Mouse (Mus musculus) ovary, postnatal 14 days (tissue): ENCODE measurements around the gene Aftph.
"Not testable (repeated sequence)": the region's sequence is repeated elsewhere in the genome, so short reads cannot be mapped to it uniquely, and the experiment has no call there.

Experiments used
- DNase-seq: peaks from one replicate; pipeline ENCODE4 v3.0.0; 2022; ENCODE audit warnings: low spot score

The Aftph gene

GRCm38 (mm10) chr11:20741201-20742100, at the start of gene Aftph:
Gene Aftph, minus strand, starts transcription at chr11:20741589.
- DNase-seq, result peak; percentile 94

- no peak for DNase-seq
Measured at GRCm38 (mm10) chr11:20789015-20789414, 47.6 kb upstream of the Aftph start.

GRCm38 (mm10) chr11:20788070-20788469, 46.7 kb upstream of the Aftph start:
- DNase-seq, result no peak

- DNase-seq, result no peak
Measured at GRCm38 (mm10) chr11:20786191-20786590, 44.8 kb upstream of the Aftph start.

GRCm38 (mm10) chr11:20785186-20785585, 43.8 kb upstream of the Aftph start:
- no peak for DNase-seq

- DNase-seq, result no peak
Measured at GRCm38 (mm10) chr11:20784776-20785175, 43.4 kb upstream of the Aftph start.

- no peak for DNase-seq
Measured at GRCm38 (mm10) chr11:20783467-20783866, 42.1 kb upstream of the Aftph start.

GRCm38 (mm10) chr11:20782620-20783019, 41.2 kb upstream of the Aftph start:
- DNase-seq, result no peak

- no peak for DNase-seq
Measured at GRCm38 (mm10) chr11:20780312-20780711, 38.9 kb upstream of the Aftph start.

GRCm38 (mm10) chr11:20778861-20779563, 37.6 kb upstream of the Aftph start:
- DNase-seq, result no peak

GRCm38 (mm10) chr11:20778298-20778697, 36.9 kb upstream of the Aftph start:
- no peak for DNase-seq

GRCm38 (mm10) chr11:20776668-20777067, 35.3 kb upstream of the Aftph start:
- DNase-seq, result no peak

GRCm38 (mm10) chr11:20772642-20773041, 31.3 kb upstream of the Aftph start:
- no peak for DNase-seq

- DNase-seq, result not testable (repeated sequence)
Measured at GRCm38 (mm10) chr11:20771827-20772226, 30.4 kb upstream of the Aftph start.

- not testable (repeated sequence) for DNase-seq
Measured at GRCm38 (mm10) chr11:20761984-20762383, 20.6 kb upstream of the Aftph start.

GRCm38 (mm10) chr11:20750573-20750972, 9.2 kb upstream of the Aftph start:
- DNase-seq, result no peak

GRCm38 (mm10) chr11:20743353-20743752, 2.0 kb upstream of the Aftph start:
- DNase-seq, result no peak

- peak; percentile 37 for DNase-seq
Measured at GRCm38 (mm10) chr11:20742361-20742897, 1.0 kb upstream of the Aftph start.

GRCm38 (mm10) chr11:20740481-20741200, 748 bp downstream of the Aftph start:
- DNase-seq, result no peak

GRCm38 (mm10) chr11:20734066-20734465, 7.3 kb downstream of the Aftph start:
- DNase-seq, result no peak

GRCm38 (mm10) chr11:20733486-20734030, 7.8 kb downstream of the Aftph start:
- no peak for DNase-seq

- no peak for DNase-seq
Measured at GRCm38 (mm10) chr11:20729403-20729802, 12.0 kb downstream of the Aftph start.
